Mouse (Mus musculus) G1E (cell line): ENCODE measurements around the gene Pax2.

Source experiments
- CTCF ChIP-seq: IDR thresholded peaks from 2 replicates; pipeline ENCODE4 v1.5.1; 2012; ENCODE audit warnings: low read depth, low read length, inconsistent platforms, mixed read lengths
- GATA1 ChIP-seq: IDR thresholded peaks from 2 replicates; pipeline ENCODE4 v1.6.1; 2012; ENCODE audit warnings: borderline replicate concordance, low read length, inconsistent platforms, mixed read lengths

- TF ChIP-seq CTCF (no peak), GATA1 (no peak)
These were observed 10.1 kb upstream of the Pax2 start for GRCm38 (mm10) chr19:44745741-44746140.
